Mouse (Mus musculus): ENCODE results near the gene Hoxc11.

DNA sequence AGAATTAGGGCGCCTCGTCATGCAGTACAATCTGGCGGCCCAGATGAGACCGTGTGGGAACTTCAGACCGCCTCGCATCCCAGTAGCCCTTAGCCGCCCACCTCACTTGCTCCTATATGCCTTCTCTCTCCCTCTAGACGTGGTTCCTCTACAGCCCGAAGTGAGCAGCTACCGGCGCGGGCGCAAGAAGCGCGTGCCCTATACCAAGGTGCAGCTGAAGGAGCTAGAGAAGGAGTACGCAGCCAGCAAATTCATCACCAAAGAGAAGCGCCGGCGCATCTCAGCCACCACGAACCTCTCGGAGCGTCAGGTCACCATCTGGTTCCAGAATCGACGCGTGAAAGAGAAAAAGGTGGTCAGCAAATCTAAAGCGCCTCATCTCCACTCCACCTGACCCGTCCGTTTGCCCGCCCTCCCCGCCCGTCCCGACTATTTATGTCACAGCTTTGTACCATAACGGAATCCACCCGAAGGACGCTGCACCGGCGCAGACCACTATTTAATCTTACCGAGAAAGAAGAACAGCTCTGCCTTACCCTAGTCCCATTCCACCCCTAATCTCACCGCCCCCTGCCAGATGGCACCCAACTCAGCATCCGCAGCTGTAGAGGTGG, 27.1 kb upstream of the Hoxc11 start:
- no peak for TF ChIP-seq CTCF (IDR thresholded peaks at IDR 0.05; ENCODE audit: low read depth)
- TF ChIP-seq EP300 (IDR thresholded peaks at IDR 0.05; ENCODE audit: low read depth), result no peak
